Mouse (Mus musculus) c-Kit-positive CD71-positive TER-119-negative erythroid progenitor cells, embryonic 14.5 days (primary cell): ENCODE measurements around the gene Nsd1.

Source experiments
- DNase-seq: peaks from one replicate; pipeline ENCODE4 v3.0.0-alpha.2; 2013; ENCODE audit warnings: low read depth

Gene Nsd1

GRCm38 (mm10) chr13:55329683-55330566 is 120.3 kb downstream of the Nsd1 start, which contains the start of gene Mxd3:
Mxd3 (minus strand) TSS chr13:55329823.
- peak; percentile 84 for DNase-seq

- DNase-seq, result no peak
Observed at GRCm38 (mm10) chr13:55330567-55331400, 121.2 kb downstream of the Nsd1 start.

GRCm38 (mm10) chr13:55332331-55332730 is 122.7 kb downstream of the Nsd1 start:
- DNase-seq, result no peak

- DNase-seq, result no peak
Observed at GRCm38 (mm10) chr13:55335701-55336100, 126.1 kb downstream of the Nsd1 start.

- DNase-seq, result no peak
Observed at GRCm38 (mm10) chr13:55337341-55337975, 127.9 kb downstream of the Nsd1 start.

- no peak for DNase-seq
Observed at GRCm38 (mm10) chr13:55338131-55339054, 128.8 kb downstream of the Nsd1 start.

GRCm38 (mm10) chr13:55339259-55339658 is 129.7 kb downstream of the Nsd1 start:
- DNase-seq, result no peak

- DNase-seq, result no peak
Observed at GRCm38 (mm10) chr13:55342469-55342868, 132.9 kb downstream of the Nsd1 start.

GRCm38 (mm10) chr13:55344286-55344685 is 134.7 kb downstream of the Nsd1 start:
- DNase-seq, result no peak

- DNase-seq, result no peak
Observed at GRCm38 (mm10) chr13:55346745-55347144, 137.2 kb downstream of the Nsd1 start.

GRCm38 (mm10) chr13:55361145-55361544 is 151.6 kb downstream of the Nsd1 start:
- DNase-seq, result no peak

GRCm38 (mm10) chr13:55361974-55362452 is 152.4 kb downstream of the Nsd1 start:
- DNase-seq, result no peak

GRCm38 (mm10) chr13:55362453-55363060 is 153.0 kb downstream of the Nsd1 start, which contains the start of gene Lman2:
Lman2 (minus strand) TSS chr13:55362783.
- peak; percentile 96 for DNase-seq
